Mouse (Mus musculus) left cerebral cortex, postnatal 10 days (tissue): ENCODE data around the gene Luzp1. TPM values are rescaled to one million over a fixed set of nuclear protein-coding genes. Genes with fewer than 3 reads are reported as not detected.

ENCODE experiments used
- DNase-seq, 2 experiments: peaks; one replicate each; pipeline ENCODE4 v3.0.0; 2021 to 2022; ENCODE audit warnings: low spot score in 2 of 2, mixed read lengths in 1 of 2; ENCODE audit errors: extremely low spot score in 1 of 2
- intact Hi-C: fragments of 180-260 bp; cut with DNase I; formaldehyde crosslinking; loops from one replicate; pipeline ENCODE4 v1.15.1; 2025
- total RNA-seq, 2 experiments: library from RNA; stranded (reverse); gene quantifications; 2 replicates each; pipeline ENCODE4 v1.2.3; 2021

Gene Luzp1
- total RNA-seq, 2 experiments from 2014 or later, result 40.0 to 42.6 TPM

DNA sequence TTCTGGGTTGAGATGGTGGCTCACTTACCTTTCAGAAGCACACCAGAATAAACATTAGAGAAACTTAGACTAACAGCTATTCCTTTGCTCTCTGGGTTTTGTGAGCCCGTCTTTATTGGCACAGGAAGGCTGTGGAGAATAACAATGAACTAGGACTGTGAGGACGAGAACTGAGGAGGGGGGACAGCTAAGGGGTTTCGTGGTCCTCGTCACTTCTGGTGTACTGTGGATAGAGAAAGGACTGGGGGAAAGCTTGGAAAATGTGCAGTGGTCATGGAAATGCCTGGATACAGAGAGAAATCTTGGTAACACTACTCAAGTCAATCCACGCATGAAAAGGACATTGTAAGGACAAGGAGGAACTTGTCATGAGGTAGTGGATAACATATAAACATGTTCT, 52.3 kb downstream of the Luzp1 start:
- intact Hi-C loops, result loop anchor here (10.0 kb wide), 1 partner anchor 147 kb away; no protein-coding TSS in a partner anchor
- DNase-seq, result no peak

GRCm38 (mm10) chr4:136524309-136524708, 54.7 kb downstream of the Luzp1 start:
- DNase-seq, result no peak
- intact Hi-C loops, result loop anchor here (10.0 kb wide), 1 partner anchor 150 kb away; no protein-coding TSS in a partner anchor

GRCm38 (mm10) chr4:136526412-136526811, 56.9 kb downstream of the Luzp1 start:
- peak in 1 of 2 experiments; percentile 61 for DNase-seq
- intact Hi-C loops, result loop anchor here (2.0 to 10.0 kb wide), 2 partner anchors 72 to 152 kb away; no protein-coding TSS in a partner anchor

- intact Hi-C loops, result no loop called here
- no peak for DNase-seq
Observed at GRCm38 (mm10) chr4:136545151-136545550, 75.6 kb downstream of the Luzp1 start.

DNA sequence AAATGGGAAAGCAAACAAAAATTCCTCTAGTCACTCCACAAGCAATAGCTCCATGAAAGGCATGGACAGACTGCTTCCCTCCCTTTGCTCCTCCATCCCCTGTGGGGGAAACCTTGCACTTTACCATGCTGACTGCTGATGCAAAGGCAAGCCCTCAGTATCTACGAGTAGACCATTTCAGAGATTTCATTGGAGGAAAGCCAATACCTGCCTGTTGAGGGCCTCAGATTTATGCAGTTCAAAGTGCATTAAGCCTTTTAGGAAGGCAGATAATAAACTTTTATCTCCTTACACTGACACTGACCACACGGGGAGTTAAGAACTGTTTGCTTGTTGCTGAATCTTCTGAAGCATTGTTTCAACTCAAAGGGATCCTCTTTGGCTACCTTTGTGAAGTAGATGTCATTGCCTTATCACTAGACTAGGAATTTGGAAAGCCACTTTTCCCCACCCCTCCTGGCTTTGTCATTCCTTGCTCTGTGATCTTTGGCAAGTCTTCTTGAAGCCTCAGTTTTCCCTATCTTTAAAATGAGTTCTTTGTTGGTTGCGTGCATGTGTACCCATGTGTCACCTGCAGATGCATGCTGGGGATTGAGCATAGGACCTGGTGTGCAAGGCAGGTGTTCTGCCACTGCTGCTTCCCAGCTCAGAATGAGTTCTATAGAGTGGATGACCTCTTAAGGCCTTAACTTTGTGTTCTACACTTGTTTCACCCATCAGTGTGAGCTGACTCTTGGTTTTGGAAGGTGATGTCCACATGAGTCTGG, 76.9 kb downstream of the Luzp1 start:
- intact Hi-C loops, result no loop called here
- no peak for DNase-seq

DNA sequence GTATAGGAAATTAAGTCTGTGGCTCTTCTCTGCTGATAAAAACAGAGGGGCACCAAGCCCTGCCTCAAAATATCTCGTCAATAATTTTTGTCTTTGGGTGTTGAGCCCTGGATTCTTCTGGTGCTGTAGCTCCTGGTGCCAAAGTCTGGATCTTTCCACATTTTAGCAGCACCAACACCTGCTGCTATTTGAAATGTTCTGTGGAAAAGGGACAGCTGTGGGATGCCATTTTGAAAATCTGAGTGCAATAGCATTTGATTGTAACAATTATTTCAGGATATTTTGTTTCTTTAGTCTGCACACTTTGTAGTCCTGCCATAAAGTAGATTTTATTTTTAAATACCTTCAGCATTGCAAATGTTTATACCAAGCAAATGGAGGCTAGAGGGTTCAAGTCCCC, 78.2 kb downstream of the Luzp1 start:
- DNase-seq, result no peak
- intact Hi-C loops, result no loop called here

DNA sequence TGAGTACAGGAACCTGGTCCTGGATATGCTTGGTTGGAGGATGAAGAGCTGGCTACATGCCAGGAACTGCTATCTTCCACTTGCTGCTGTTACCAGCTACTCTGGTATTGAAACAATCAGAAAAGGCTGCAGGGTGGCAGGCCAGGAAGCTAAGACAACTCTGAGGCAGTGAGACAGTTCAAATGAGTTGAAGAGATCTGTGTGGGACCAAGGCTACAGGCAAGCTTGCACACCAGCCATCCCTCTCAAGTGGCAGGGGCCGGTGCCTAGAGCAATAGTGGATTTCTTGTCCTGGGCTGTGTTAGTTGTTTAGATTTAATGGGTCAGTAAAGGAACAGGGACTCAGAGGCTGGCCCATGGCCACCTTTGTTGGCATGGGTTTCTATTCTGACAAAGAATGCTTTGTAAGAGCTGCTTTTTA, 78.8 kb downstream of the Luzp1 start:
- intact Hi-C loops, result no loop called here
- DNase-seq, result peak; percentile 27 to 32

DNA sequence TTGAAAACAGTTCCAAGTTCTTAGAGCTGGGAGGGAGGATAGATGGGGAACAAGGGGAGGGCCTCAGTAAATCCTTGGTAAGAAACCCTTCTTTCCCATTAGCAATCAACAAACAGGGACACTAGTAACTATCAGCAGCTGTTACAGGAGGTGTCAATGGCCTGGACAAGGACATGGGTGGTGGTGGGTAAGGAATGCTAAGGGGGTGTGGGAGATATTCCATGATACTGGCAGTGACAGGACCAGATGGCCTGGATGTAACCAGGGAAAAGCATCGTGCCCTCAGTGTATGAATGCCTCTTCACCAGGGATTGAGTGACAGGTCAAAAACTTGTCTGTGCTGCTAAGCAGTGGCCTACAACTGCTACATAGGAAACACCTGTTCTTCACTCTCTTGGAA, 83.5 kb downstream of the Luzp1 start:
- intact Hi-C loops, result no loop called here
- DNase-seq, result no peak

DNA sequence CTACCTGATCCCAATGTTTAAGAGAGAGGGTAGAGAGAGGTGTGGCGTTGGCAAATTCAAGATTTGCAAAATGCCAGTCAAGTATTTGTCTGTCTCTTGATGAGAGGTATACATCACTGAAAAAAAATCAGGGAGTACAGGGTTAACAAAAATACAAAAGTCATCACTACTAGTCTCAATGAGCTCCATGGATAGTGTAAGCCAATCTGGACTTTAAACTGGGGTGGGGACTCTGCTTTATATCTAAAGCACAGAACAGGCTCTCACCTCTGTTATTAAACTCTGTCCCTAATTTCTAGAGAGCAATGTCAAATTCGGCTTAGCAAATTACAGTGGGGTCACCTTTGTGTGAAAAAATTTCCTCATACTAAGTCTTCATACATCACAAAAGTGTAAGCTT, 88.1 kb downstream of the Luzp1 start:
- intact Hi-C loops, result no loop called here
- no peak for DNase-seq

DNA sequence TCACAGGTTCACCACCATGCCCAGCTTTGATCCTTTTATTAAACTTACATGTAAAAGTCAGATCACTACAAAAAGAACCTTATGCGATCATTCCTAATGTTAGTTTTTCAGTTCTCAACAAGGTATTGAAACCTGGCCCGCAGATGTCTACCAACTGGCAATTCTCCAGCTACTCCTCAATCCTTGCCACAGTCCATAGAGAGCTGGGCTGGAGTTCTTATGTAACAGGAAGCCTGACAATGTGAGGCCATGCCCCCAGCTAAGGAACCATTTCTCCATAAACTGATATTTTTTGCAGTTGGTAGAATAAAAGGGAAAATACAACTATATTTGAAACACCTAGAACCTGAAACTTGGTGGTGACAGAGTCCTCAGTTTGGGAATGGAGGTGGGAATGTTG, 90.1 kb downstream of the Luzp1 start:
- DNase-seq, result no peak
- intact Hi-C loops, result no loop called here

GRCm38 (mm10) chr4:136560270-136560991, 90.9 kb downstream of the Luzp1 start:
- intact Hi-C loops, result no loop called here
- DNase-seq, result no peak

DNA sequence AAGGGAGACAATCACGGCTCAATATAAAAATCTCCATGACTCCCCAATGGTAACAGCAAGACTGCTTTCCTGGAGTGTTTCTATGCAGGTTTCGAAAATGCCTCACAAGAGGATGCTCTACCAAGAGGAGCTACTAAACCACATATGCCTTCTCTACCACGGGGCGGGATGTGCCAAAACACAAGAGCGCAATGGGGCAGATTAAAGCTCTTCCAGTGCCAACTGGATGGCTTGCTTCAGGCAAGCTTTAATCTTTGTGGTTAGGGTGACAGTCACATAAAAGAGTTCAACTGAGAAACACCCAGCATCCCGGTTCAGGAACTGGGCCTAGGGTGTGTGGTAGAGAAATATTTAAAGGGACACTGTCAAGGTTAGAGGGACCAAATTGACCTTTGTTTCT, 93.2 kb downstream of the Luzp1 start:
- intact Hi-C loops, result no loop called here
- DNase-seq, result no peak

- DNase-seq, result no peak
- intact Hi-C loops, result no loop called here
Observed at GRCm38 (mm10) chr4:136568629-136569028, 99.1 kb downstream of the Luzp1 start.

DNA sequence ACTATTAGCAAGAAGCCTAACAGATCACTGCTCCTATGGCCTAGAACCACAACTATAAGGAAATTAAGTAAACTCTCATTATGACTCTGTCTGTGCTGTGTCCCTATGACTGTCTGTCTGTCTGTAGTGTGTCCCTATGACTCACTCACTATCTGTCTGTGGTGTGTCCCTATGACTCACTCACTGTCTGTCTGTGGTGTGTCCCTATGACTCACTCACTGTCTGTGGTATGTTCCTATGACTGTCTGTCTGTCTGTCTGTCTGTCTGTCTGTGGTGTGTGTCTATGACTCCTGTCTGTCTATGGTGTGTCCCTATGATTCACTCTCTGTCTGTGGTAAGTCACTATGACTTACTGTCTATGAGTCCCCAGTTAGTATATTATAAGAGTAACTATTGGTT, 100.4 kb downstream of the Luzp1 start:
- DNase-seq, result no peak
- intact Hi-C loops, result no loop called here

GRCm38 (mm10) chr4:136581885-136582284, 112.3 kb downstream of the Luzp1 start:
- intact Hi-C loops, result no loop called here
- no peak for DNase-seq

- intact Hi-C loops, result no loop called here
- no peak for DNase-seq
Observed at GRCm38 (mm10) chr4:136587221-136587827, 117.8 kb downstream of the Luzp1 start.

DNA sequence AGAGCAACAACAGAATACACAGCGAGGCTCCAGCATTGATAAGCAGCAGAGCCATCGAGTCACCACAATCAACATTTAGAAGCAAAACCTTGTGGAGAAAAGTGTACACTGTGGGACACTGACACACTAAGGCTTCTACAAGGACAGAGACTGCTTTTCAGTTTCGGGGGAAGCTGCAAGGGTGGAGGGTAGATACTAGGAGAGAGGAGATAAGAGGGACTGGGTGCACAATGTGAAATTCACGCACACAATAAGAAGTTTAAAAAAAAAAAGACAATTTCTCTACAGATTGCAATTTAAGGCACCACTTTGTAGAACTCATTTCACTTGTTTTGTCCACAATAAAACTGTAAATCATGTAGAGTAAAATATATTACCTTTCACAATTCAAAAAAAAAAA, 118.4 kb downstream of the Luzp1 start:
- no peak for DNase-seq
- intact Hi-C loops, result no loop called here

DNA sequence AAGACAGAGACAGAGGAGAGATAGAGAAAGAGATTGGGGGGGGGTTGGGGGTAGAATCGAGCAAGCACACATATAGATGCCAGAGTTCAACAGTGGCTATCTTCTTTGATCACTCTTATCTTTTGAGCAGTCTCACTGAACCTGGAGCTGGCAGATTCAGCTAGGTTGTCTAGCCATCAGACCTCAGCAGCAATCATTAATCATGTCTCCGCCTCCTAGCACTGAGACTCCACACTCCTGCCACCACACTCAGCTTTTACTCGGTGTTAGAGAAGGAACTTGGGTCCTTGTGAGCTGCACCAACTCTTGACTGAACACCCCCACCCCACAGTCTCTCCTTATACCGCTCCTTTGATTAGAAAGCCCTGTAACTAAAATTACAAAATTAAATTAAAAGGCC, 122.5 kb downstream of the Luzp1 start:
- DNase-seq, result no peak
- intact Hi-C loops, result no loop called here

- no peak for DNase-seq
- intact Hi-C loops, result no loop called here
Observed at GRCm38 (mm10) chr4:136594006-136594405, 124.4 kb downstream of the Luzp1 start.

DNA sequence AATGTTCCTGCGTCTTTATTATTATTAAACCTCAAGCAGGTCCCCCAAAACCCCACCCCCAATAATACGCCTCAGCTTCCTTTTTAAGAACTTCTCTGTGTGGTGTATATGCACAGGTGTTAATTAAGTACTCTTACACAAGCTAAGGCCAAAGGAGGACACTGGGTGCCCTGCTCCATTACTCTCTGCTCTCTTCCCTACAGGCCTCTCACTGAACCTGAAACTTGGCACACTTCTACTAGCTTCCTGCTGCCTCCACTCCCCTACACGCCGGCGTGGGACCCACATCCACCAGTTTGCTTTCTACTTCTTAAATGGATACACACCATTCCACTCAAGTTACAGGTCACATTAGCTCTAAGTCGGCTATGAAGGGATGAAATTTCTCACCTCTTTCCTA, 125.7 kb downstream of the Luzp1 start:
- intact Hi-C loops, result no loop called here
- DNase-seq, result no peak
